Mouse (Mus musculus) forebrain, postnatal 0 days (tissue): Measurements from ENCODE around the gene Gm6034. TPM values are rescaled to one million over a fixed set of nuclear protein-coding genes. Genes with fewer than 3 reads are reported as not detected.

ENCODE experiments used
- ATAC-seq: fragments of 200-750 bp; cut with Nextera tagmentation; 2 replicates; pipeline ENCODE4 v1.8.0; 2017; ENCODE audit warnings: mild to moderate bottlenecking, moderate library complexity
- DNase-seq: peaks from one replicate; pipeline ENCODE4 v3.0.0-alpha.2; 2015
- H3K27ac ChIP-seq: fragments of 300-500 bp; sonication (generic); 2 replicates; pipeline ENCODE4 v1.5.1; 2014; ENCODE audit warnings: low read depth, mild to moderate bottlenecking, antibody characterized with exemption, low read length, moderate library complexity, mixed read lengths
- H3K27me3 ChIP-seq: fragments of 300-500 bp; sonication (generic); 2 replicates; pipeline ENCODE4 v1.6.1; 2014; ENCODE audit warnings: mild to moderate bottlenecking, low read length, mixed read lengths; ENCODE audit not compliant: insufficient read depth
- H3K36me3 ChIP-seq: fragments of 300-500 bp; sonication (generic); 2 replicates; pipeline ENCODE4 v1.6.1; 2014; ENCODE audit warnings: mild to moderate bottlenecking, moderate library complexity; ENCODE audit not compliant: insufficient read depth
- H3K4me1 ChIP-seq: fragments of 300-500 bp; sonication (generic); 2 replicates; pipeline ENCODE4 v1.6.1; 2014; ENCODE audit warnings: antibody characterized with exemption; ENCODE audit not compliant: insufficient read depth
- H3K4me2 ChIP-seq: fragments of 300-500 bp; sonication (generic); 2 replicates; pipeline ENCODE4 v1.6.1; 2014; ENCODE audit warnings: low read depth, mild to moderate bottlenecking, moderate library complexity
- H3K4me3 ChIP-seq: fragments of 300-500 bp; sonication (generic); 2 replicates; pipeline ENCODE4 v1.5.1; 2014; ENCODE audit warnings: low read depth, low read length, mixed read lengths
- H3K9ac ChIP-seq: fragments of 300-500 bp; sonication (generic); 2 replicates; pipeline ENCODE4 v1.6.1; 2014; ENCODE audit warnings: mild to moderate bottlenecking
- H3K9me3 ChIP-seq: fragments of 300-500 bp; sonication (generic); 2 replicates; pipeline ENCODE4 v1.6.1; 2016; ENCODE audit warnings: low read length
- CTCF ChIP-seq: sonication (generic); IDR thresholded peaks from 2 replicates; pipeline ENCODE4 v1.5.1; 2016; ENCODE audit warnings: antibody characterized with exemption, control low read depth, low read depth
- WGBS: fragments of 180-500 bp; shearing (Covaris S2); extraction: QIAGEN DNeasy Blood & Tissue Kit; methylation state at CpG from one replicate; pipeline ENCODE4 v1.1.7; 2014; 5-methylcytosine and 5-hydroxymethylcytosine counted together
- polyA plus RNA-seq: library from polyadenylated mRNA; unstranded; fragments of >200 nt; fragmentation: Nextera tagmentation; extraction: Ambion mirVana; gene quantifications from 2 replicates; pipeline ENCODE4 v1.2.1, GENCODE M21; 2015
- total RNA-seq: library from RNA; depleted of rRNA; stranded (reverse); fragments of >200 nt; gene quantifications from 2 replicates; pipeline ENCODE4 v1.2.3, GENCODE M21; 2014

The Gm6034 gene
- total and polyA plus RNA-seq, 2 experiments from 2014 or later = not detected

- H3K36me3 ChIP-seq = peaks cover 18% of the 10 kb centered on the region
- no peaks in the 10 kb centered on the region for H3K9me3 ChIP-seq
- no peak overlapping the region for H3K4me3 ChIP-seq
- H3K9ac ChIP-seq = no peak overlapping the region
- ATAC-seq = no peak
- no peaks in the 10 kb centered on the region for H3K4me1 ChIP-seq
- H3K4me2 ChIP-seq = no peak overlapping the region
- H3K27ac ChIP-seq = no peak overlapping the region
- WGBS = 98% methylated on average over 5 of the region's 5 CpGs
- no peak for TF ChIP-seq CTCF
- H3K27me3 ChIP-seq = no peaks in the 10 kb centered on the region
- DNase-seq = no peak
Observed at GRCm38 (mm10) chr17:36014977-36015376, 27.8 kb upstream of the Gm6034 start.

- 92% methylated on average over 5 of the region's 5 CpGs for WGBS
- peaks cover 18% of the 10 kb centered on the region for H3K36me3 ChIP-seq
- H3K9me3 ChIP-seq = no peaks in the 10 kb centered on the region
- H3K4me3 ChIP-seq = no peak overlapping the region
- ATAC-seq (no peak), DNase-seq (no peak)
- TF ChIP-seq CTCF = no peak
- no peak overlapping the region for H3K9ac ChIP-seq
- no peak overlapping the region for H3K4me2 ChIP-seq
- no peaks in the 10 kb centered on the region for H3K4me1 ChIP-seq
- H3K27ac ChIP-seq = no peak overlapping the region
- no peaks in the 10 kb centered on the region for H3K27me3 ChIP-seq
Observed at GRCm38 (mm10) chr17:36017046-36017445, 25.7 kb upstream of the Gm6034 start.

GRCm38 (mm10) chr17:36018979-36019378 lies 23.8 kb upstream of the Gm6034 start:
- no peaks in the 10 kb centered on the region for H3K4me1 ChIP-seq
- H3K4me3 ChIP-seq = no peak overlapping the region
- 73% methylated on average over 2 of the region's 2 CpGs for WGBS
- H3K27ac ChIP-seq = no peak overlapping the region
- H3K9ac ChIP-seq = no peak overlapping the region
- TF ChIP-seq CTCF = no peak
- H3K36me3 ChIP-seq = peaks cover 18% of the 10 kb centered on the region
- no peak for ATAC-seq
- H3K27me3 ChIP-seq = no peaks in the 10 kb centered on the region
- no peak for DNase-seq
- H3K9me3 ChIP-seq = no peaks in the 10 kb centered on the region
- no peak overlapping the region for H3K4me2 ChIP-seq

- Histone ChIP-seq H3K4me1 (no peaks in the 10 kb centered on the region), H3K4me2 (no peak overlapping the region), H3K27me3 (no peaks in the 10 kb centered on the region), H3K27ac (no peak overlapping the region), H3K9me3 (no peaks in the 10 kb centered on the region), H3K4me3 (no peak overlapping the region), H3K36me3 (peaks cover 13% of the 10 kb centered on the region), H3K9ac (no peak overlapping the region)
- ATAC-seq (no peak), DNase-seq (no peak)
- WGBS = 68% methylated on average over 3 of the region's 3 CpGs
- no peak for TF ChIP-seq CTCF
Observed at GRCm38 (mm10) chr17:36019519-36019918, 23.2 kb upstream of the Gm6034 start.

GRCm38 (mm10) chr17:36020191-36021073 lies 22.3 kb upstream of the Gm6034 start, which contains the start of gene H2-T24:
Gene H2-T24, minus strand, starts transcription at chr17:36020560.
- H3K9ac ChIP-seq = no peak within 1 kb of the TSS
- no peak within 1 kb of the TSS for H3K4me2 ChIP-seq
- no peaks in the 10 kb centered on the region for H3K4me1 ChIP-seq
- H3K27ac ChIP-seq = no peak within 1 kb of the TSS
- H3K4me3 ChIP-seq = no peak within 1 kb of the TSS
- peak; percentile 41; the same call in 1 of the 2 replicates for TF ChIP-seq CTCF
- H3K27me3 ChIP-seq = no peaks in the 10 kb centered on the region
- DNase-seq (peak; percentile 10), ATAC-seq (peak; percentile 38; the same call in 1 of the 2 replicates)
- 43% methylated on average over 15 of the region's 15 CpGs for WGBS
- H3K9me3 ChIP-seq = no peaks in the 10 kb centered on the region
- peaks cover 4% of the 10 kb centered on the region; the same call in 1 of the 2 replicates for H3K36me3 ChIP-seq

GRCm38 (mm10) chr17:36021309-36021708 lies 21.5 kb upstream of the Gm6034 start:
- H3K27me3 ChIP-seq = no peaks in the 10 kb centered on the region
- no peak overlapping the region for H3K4me3 ChIP-seq
- H3K27ac ChIP-seq = no peak overlapping the region
- 95% methylated on average over 1 of the region's 1 CpGs for WGBS
- H3K36me3 ChIP-seq = no peaks in the 10 kb centered on the region
- no peaks in the 10 kb centered on the region for H3K4me1 ChIP-seq
- no peak overlapping the region for H3K9ac ChIP-seq
- ATAC-seq = no peak
- no peak for DNase-seq
- no peak for TF ChIP-seq CTCF
- H3K4me2 ChIP-seq = no peak overlapping the region
- H3K9me3 ChIP-seq = no peaks in the 10 kb centered on the region

GRCm38 (mm10) chr17:36022098-36022497 lies 20.7 kb upstream of the Gm6034 start:
- Histone ChIP-seq H3K36me3 (no peaks in the 10 kb centered on the region), H3K9me3 (no peaks in the 10 kb centered on the region), H3K4me1 (no peaks in the 10 kb centered on the region), H3K27me3 (no peaks in the 10 kb centered on the region), H3K9ac (no peak overlapping the region), H3K4me2 (no peak overlapping the region), H3K4me3 (no peak overlapping the region), H3K27ac (no peak overlapping the region)
- no peak for TF ChIP-seq CTCF
- DNase-seq (no peak), ATAC-seq (no peak)
- WGBS = 93% methylated on average over 9 of the region's 9 CpGs
